Mouse (Mus musculus) testis, adult 2 months (tissue): ENCODE measurements around the gene Trio. TPM values are rescaled to one million over a fixed set of nuclear protein-coding genes. Genes with fewer than 3 reads are reported as not detected.
A peak's percentile ranks its signal among the peaks of the same experiment; 100 is the strongest.

Source experiments
- H3K27ac ChIP-seq: fragments of 200-500 bp; 2 replicates; pipeline ENCODE4 v1.5.1; 2012; ENCODE audit warnings: low read depth, low read length; ENCODE audit not compliant: control insufficient read depth, insufficient read depth
- H3K27me3 ChIP-seq: fragments of 200-500 bp; 2 replicates; pipeline ENCODE4 v1.6.1; 2012; ENCODE audit warnings: mild to moderate bottlenecking, low read length, moderate library complexity; ENCODE audit not compliant: control insufficient read depth, insufficient read depth
- H3K36me3 ChIP-seq: fragments of 200-500 bp; 2 replicates; pipeline ENCODE4 v1.6.1; 2012; ENCODE audit warnings: mild to moderate bottlenecking, low read length; ENCODE audit not compliant: control insufficient read depth, insufficient read depth
- H3K4me1 ChIP-seq: fragments of 200-500 bp; 2 replicates; pipeline ENCODE4 v1.6.1; 2012; ENCODE audit warnings: low read length; ENCODE audit not compliant: control insufficient read depth, insufficient read depth
- H3K4me3 ChIP-seq: fragments of 200-500 bp; 2 replicates; pipeline ENCODE4 v1.5.1; 2012; ENCODE audit warnings: low read depth, mild to moderate bottlenecking, low read length, moderate library complexity, mixed read lengths; ENCODE audit not compliant: control insufficient read depth
- CTCF ChIP-seq: fragments of 200-500 bp; IDR thresholded peaks from 2 replicates; pipeline ENCODE4 v1.5.1; 2012; ENCODE audit warnings: low read depth, mild to moderate bottlenecking, inconsistent platforms, low read length, moderate library complexity; ENCODE audit not compliant: control insufficient read depth, insufficient read depth, insufficient replicate concordance
- POLR2A ChIP-seq: fragments of 200-500 bp; IDR thresholded peaks from 2 replicates; pipeline ENCODE4 v1.6.1; 2012; ENCODE audit warnings: low read depth, mild to moderate bottlenecking, inconsistent platforms, low read length, moderate library complexity; ENCODE audit not compliant: control insufficient read depth
- polyA plus RNA-seq: library from polyadenylated mRNA; depleted of rRNA; stranded (reverse); fragments of >200 nt; gene quantifications from 2 replicates; pipeline ENCODE4 v1.2.3, GENCODE M21; 2012

Gene Trio
- polyA plus RNA-seq, 1 experiment: 18.8 TPM

GRCm38 (mm10) chr15:27810262-27810661, 215.4 kb downstream of the Trio start:
- Histone ChIP-seq H3K4me1 (peaks cover 4% of the 10 kb centered on the region), H3K27ac (peak overlapping the region; percentile 68), H3K36me3 (no peaks in the 10 kb centered on the region), H3K4me3 (no peak overlapping the region), H3K27me3 (no peaks in the 10 kb centered on the region)
- no peak for TF ChIP-seq POLR2A
- no peak for TF ChIP-seq CTCF

- no peaks in the 10 kb centered on the region for H3K27me3 ChIP-seq
- H3K4me1 ChIP-seq: peaks cover 4% of the 10 kb centered on the region
- H3K36me3 ChIP-seq: no peaks in the 10 kb centered on the region
- no peak overlapping the region for H3K4me3 ChIP-seq
- TF ChIP-seq CTCF (no peak), POLR2A (no peak)
- peak overlapping the region; percentile 71 for H3K27ac ChIP-seq
Measured at GRCm38 (mm10) chr15:27808596-27809276, 216.9 kb downstream of the Trio start.

GRCm38 (mm10) chr15:27806219-27806618, 219.4 kb downstream of the Trio start:
- no peak overlapping the region for H3K4me3 ChIP-seq
- H3K27me3 ChIP-seq: no peaks in the 10 kb centered on the region
- no peak for TF ChIP-seq POLR2A
- TF ChIP-seq CTCF: no peak
- H3K4me1 ChIP-seq: peaks cover 4% of the 10 kb centered on the region
- H3K36me3 ChIP-seq: no peaks in the 10 kb centered on the region
- H3K27ac ChIP-seq: no peak overlapping the region

GRCm38 (mm10) chr15:27805654-27806053, 220.0 kb downstream of the Trio start:
- H3K4me1 ChIP-seq: peaks cover 4% of the 10 kb centered on the region
- TF ChIP-seq POLR2A (no peak), CTCF (no peak)
- no peaks in the 10 kb centered on the region for H3K36me3 ChIP-seq
- H3K27ac ChIP-seq: no peak overlapping the region
- H3K27me3 ChIP-seq: no peaks in the 10 kb centered on the region
- H3K4me3 ChIP-seq: no peak overlapping the region

- no peak overlapping the region for H3K27ac ChIP-seq
Measured at GRCm38 (mm10) chr15:27804447-27804846, 221.2 kb downstream of the Trio start.

GRCm38 (mm10) chr15:27803568-27804345, 221.9 kb downstream of the Trio start:
- TF ChIP-seq CTCF: no peak
- no peak for TF ChIP-seq POLR2A
- no peaks in the 10 kb centered on the region for H3K36me3 ChIP-seq
- peaks cover 3% of the 10 kb centered on the region for H3K4me1 ChIP-seq
- H3K4me3 ChIP-seq: no peak overlapping the region
- H3K27ac ChIP-seq: no peak overlapping the region
- no peaks in the 10 kb centered on the region for H3K27me3 ChIP-seq

More at GRCm38 (mm10) chr15:27804447-27804846, 221.2 kb downstream of the Trio start:
- TF ChIP-seq CTCF (no peak), POLR2A (no peak)
- no peaks in the 10 kb centered on the region for H3K36me3 ChIP-seq
- no peak overlapping the region for H3K4me3 ChIP-seq
- peaks cover 3% of the 10 kb centered on the region for H3K4me1 ChIP-seq
- H3K27me3 ChIP-seq: no peaks in the 10 kb centered on the region

- no peak overlapping the region for H3K27ac ChIP-seq
- H3K4me3 ChIP-seq: no peak overlapping the region
- no peaks in the 10 kb centered on the region for H3K27me3 ChIP-seq
- H3K36me3 ChIP-seq: no peaks in the 10 kb centered on the region
- H3K4me1 ChIP-seq: no peaks in the 10 kb centered on the region; the same call in 1 of the 2 replicates
- no peak for TF ChIP-seq POLR2A
- no peak for TF ChIP-seq CTCF
Measured at GRCm38 (mm10) chr15:27802243-27802642, 223.4 kb downstream of the Trio start.

GRCm38 (mm10) chr15:27801177-27801576, 224.5 kb downstream of the Trio start:
- H3K27me3 ChIP-seq: no peaks in the 10 kb centered on the region
- no peak overlapping the region for H3K4me3 ChIP-seq
- H3K27ac ChIP-seq: no peak overlapping the region
- H3K4me1 ChIP-seq: no peaks in the 10 kb centered on the region; the same call in 1 of the 2 replicates
- H3K36me3 ChIP-seq: no peaks in the 10 kb centered on the region
- no peak for TF ChIP-seq POLR2A
- TF ChIP-seq CTCF: no peak
